Mouse (Mus musculus) E14TG2a.4 (cell line): Measurements from ENCODE around the gene Efnb1.

Experiments
- CTCF ChIP-seq: conservative IDR thresholded peaks from 2 replicates; pipeline ENCODE4 v1.5.1; 2014; ENCODE audit warnings: low read length
- NANOG ChIP-seq: IDR thresholded peaks from 2 replicates; pipeline ENCODE4 v1.6.1; 2014; ENCODE audit warnings: borderline replicate concordance, low read length, mixed read lengths

DNA sequence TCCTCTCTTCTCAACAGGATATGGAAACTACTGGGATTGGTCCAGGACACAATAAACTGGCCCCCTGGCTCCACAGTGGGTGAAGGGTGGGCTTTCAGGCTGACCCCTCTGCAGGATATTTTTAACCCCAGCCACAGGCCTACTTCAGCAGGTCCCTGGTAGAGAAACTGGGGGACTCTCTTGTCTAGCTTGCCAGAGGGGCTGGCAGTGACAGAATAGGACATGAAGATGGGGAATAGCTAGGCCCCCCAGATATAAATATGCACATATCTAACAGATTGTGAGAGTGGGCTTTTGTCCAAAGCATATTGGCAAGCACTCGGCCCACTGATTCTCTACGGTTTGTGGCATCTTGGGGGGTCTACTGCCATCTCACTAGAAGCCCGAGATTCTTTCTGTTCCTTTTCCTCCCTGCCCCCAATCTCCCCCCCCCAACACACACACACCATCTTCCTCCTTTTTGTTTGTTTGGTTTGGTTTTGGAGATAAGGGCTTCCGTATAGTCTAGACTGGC lies 29.0 kb downstream of the Efnb1 start:
- TF ChIP-seq CTCF (no peak), NANOG (no peak)
